Mouse (Mus musculus): ENCODE measurements around the gene Iqsec3. TPM values are rescaled to one million over a fixed set of nuclear protein-coding genes. Genes with fewer than 3 reads are reported as not detected.

Iqsec3 gene
- polyA plus RNA-seq (2015; fragmentation: Nextera tagmentation; extraction: Ambion mirVana): 0.12 and 0.19 TPM in 2 replicates

DNA sequence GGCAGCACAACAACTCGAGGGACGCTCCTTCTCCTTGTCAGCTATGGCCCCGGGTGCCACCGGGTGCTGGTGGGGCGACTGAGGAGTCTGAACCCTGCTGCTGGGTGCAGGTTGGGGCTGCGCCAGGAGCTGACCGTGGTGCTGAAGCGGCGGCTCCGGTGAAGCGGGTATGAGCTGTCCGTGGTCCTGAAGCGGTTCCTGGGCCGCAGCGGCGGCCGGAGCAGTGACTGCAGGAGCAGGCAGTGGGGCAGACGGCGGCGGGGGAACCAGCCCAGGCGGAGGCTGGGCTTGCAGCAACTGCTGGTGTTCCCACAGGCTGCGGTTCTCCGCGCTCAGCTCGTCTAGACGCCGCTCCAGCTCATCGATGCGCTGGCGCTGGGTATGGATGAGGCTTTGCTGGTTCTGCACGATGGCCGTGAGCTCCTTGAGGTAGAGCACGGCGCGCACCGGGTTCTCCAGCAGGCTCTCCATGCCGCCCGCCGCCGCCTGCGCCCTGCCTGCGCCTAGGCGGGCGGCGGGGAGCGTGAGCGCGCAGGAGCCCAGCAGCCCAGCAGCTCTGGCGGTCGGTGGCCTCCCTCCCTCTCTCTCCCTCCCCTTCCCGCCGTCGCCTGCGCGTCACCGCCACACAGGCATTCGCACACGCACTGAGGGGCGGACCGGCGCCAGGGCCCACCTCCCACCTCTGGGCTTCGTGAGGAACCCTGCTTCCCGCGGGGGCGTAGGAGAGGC is at the start of gene Iqsec3:
Gene Iqsec3, minus strand, starts transcription at position 586 of the 729 bp plus-strand sequence.
- H3K27me3 ChIP-seq (ENCODE audit: control insufficient read depth, insufficient read depth, low read length): no peaks in the 10 kb centered on the region
- H3K4me2 ChIP-seq (replicated peaks; ENCODE audit: low read depth): peak within 1 kb of the TSS; percentile 25
- no peak within 1 kb of the TSS for H3K27ac ChIP-seq (replicated peaks)
- no peaks in the 10 kb centered on the region for H3K4me1 ChIP-seq (replicated peaks; ENCODE audit: control insufficient read depth, insufficient read depth)
- TF ChIP-seq CTCF (IDR thresholded peaks at IDR 0.05; ENCODE audit: low read depth) (peak; percentile 37; the same call in 1 of the 2 replicates), EP300 (optimal IDR thresholded peaks at IDR 0.05) (no peak)
- H3K36me3 ChIP-seq (ENCODE audit: control insufficient read depth, insufficient read depth, low read length): no peaks in the 10 kb centered on the region
- H3K9ac ChIP-seq (ENCODE audit: low read length): no peak within 1 kb of the TSS
- DNase-seq (ENCODE audit: low spot score): peak; percentile 93
- H3K4me3 ChIP-seq (ENCODE audit: low read depth, low read length): no peak within 1 kb of the TSS
- no peaks in the 10 kb centered on the region for H3K9me3 ChIP-seq (ENCODE audit: control insufficient read depth, low read length)
- WGBS: under 1% methylated on average over 53 of the region's 65 CpGs
- peak; percentile 90 for ATAC-seq (ENCODE audit: low FRiP score, low TSS enrichment)

DNA sequence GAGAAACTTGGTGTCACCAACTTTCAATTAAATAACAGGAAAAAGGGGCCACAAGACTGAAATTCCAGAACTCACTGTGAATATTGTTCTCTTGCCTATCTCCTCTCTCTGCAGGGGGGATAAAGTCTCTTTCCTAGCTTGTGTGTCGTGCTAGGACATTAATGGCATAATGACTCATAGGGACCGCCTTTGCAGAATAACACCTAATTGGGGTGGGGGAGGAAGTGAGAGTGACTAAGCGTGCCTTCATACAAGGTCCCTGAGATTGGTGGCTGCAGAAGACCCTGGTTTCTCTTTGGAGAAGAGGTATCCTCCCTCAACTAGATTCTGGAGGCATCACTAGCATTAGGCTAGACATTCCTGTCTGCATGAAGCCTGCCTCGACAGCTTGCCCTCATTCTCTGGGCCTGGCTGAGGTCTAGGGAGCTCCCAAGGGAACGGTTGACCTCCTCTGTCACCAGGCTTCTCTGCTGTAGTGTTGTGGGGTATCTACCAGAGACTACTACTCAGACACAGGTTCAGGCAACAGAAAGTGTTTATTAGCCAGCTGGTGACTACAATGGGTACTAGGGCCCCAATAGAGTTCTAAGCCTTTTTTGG is 48.7 kb upstream of the Iqsec3 start:
- H3K4me2 ChIP-seq (replicated peaks; ENCODE audit: low read depth): no peak overlapping the region
- no peaks in the 10 kb centered on the region for H3K9me3 ChIP-seq (ENCODE audit: control insufficient read depth, low read length)
- no peaks in the 10 kb centered on the region for H3K36me3 ChIP-seq (ENCODE audit: control insufficient read depth, insufficient read depth, low read length)
- 76% methylated on average over 5 of the region's 5 CpGs for WGBS
- H3K27me3 ChIP-seq (ENCODE audit: control insufficient read depth, insufficient read depth, low read length): no peaks in the 10 kb centered on the region
- H3K9ac ChIP-seq (ENCODE audit: low read length): no peak overlapping the region
- no peak overlapping the region for H3K27ac ChIP-seq (replicated peaks)
- TF ChIP-seq CTCF (IDR thresholded peaks at IDR 0.05; ENCODE audit: low read depth) (no peak), EP300 (optimal IDR thresholded peaks at IDR 0.05) (no peak)
- DNase-seq (ENCODE audit: low spot score) (no peak), ATAC-seq (ENCODE audit: low FRiP score, low TSS enrichment) (no peak)
- H3K4me1 ChIP-seq (replicated peaks; ENCODE audit: control insufficient read depth, insufficient read depth): no peaks in the 10 kb centered on the region
- H3K4me3 ChIP-seq (ENCODE audit: low read depth, low read length): no peak overlapping the region

DNA sequence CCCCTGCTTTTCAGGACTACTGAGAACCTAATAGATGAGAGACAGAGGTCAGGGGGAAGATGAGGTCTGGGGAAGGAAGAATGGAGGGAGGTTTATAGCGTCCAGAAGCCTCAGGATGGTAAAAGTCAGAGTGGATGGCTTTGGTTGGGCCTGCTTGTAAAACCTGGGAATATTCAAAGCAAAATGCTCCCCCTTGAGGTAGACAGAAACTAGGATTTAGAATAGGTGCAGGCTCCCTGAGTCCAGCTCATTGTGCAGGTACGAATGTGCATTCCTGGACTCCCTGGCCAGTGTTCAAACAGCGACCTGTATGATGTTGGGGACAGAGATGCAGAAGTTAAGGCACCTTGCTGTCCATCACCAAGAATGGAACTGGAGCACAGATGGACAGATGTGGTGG is 47.6 kb upstream of the Iqsec3 start:
- no peak overlapping the region for H3K4me2 ChIP-seq (replicated peaks; ENCODE audit: low read depth)
- no peaks in the 10 kb centered on the region for H3K4me1 ChIP-seq (replicated peaks; ENCODE audit: control insufficient read depth, insufficient read depth)
- H3K9ac ChIP-seq (ENCODE audit: low read length): no peak overlapping the region
- ATAC-seq (ENCODE audit: low FRiP score, low TSS enrichment) (no peak), DNase-seq (ENCODE audit: low spot score) (no peak)
- H3K9me3 ChIP-seq (ENCODE audit: control insufficient read depth, low read length): no peaks in the 10 kb centered on the region
- no peak overlapping the region for H3K27ac ChIP-seq (replicated peaks)
- TF ChIP-seq EP300 (optimal IDR thresholded peaks at IDR 0.05) (no peak), CTCF (IDR thresholded peaks at IDR 0.05; ENCODE audit: low read depth) (no peak)
- H3K27me3 ChIP-seq (ENCODE audit: control insufficient read depth, insufficient read depth, low read length): no peaks in the 10 kb centered on the region
- H3K4me3 ChIP-seq (ENCODE audit: low read depth, low read length): no peak overlapping the region
- no peaks in the 10 kb centered on the region for H3K36me3 ChIP-seq (ENCODE audit: control insufficient read depth, insufficient read depth, low read length)
- 73% methylated on average over 3 of the region's 3 CpGs for WGBS

DNA sequence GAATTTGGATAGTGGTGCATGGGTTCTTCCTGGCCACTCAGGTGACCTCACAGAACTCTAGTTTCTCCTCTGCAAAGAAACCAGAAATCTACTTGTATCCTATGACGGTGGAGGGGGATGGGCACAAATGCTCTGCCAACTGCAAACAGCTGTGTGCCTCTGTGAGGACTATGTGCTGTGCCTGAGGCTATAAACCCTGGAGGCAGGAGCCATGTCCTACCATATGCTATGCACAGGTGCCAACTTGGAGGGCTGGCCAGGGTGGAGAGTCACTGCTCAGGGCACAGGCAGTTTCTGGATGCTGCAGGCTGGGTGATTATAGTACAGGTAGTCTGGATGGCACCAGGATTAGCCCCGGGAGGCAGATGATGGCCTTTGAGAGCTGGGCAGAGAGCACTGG is 46.4 kb upstream of the Iqsec3 start:
- 67% methylated on average over 2 of the region's 2 CpGs for WGBS
- no peak for ATAC-seq (ENCODE audit: low FRiP score, low TSS enrichment)
- H3K27me3 ChIP-seq (ENCODE audit: control insufficient read depth, insufficient read depth, low read length): no peaks in the 10 kb centered on the region
- H3K4me1 ChIP-seq (replicated peaks; ENCODE audit: control insufficient read depth, insufficient read depth): no peaks in the 10 kb centered on the region
- no peaks in the 10 kb centered on the region for H3K36me3 ChIP-seq (ENCODE audit: control insufficient read depth, insufficient read depth, low read length)
- no peak for TF ChIP-seq CTCF (IDR thresholded peaks at IDR 0.05; ENCODE audit: low read depth)
- TF ChIP-seq EP300 (optimal IDR thresholded peaks at IDR 0.05): no peak
- no peaks in the 10 kb centered on the region for H3K9me3 ChIP-seq (ENCODE audit: control insufficient read depth, low read length)
- no peak overlapping the region for H3K9ac ChIP-seq (ENCODE audit: low read length)
- H3K4me2 ChIP-seq (replicated peaks; ENCODE audit: low read depth): no peak overlapping the region
- no peak for DNase-seq (ENCODE audit: low spot score)
- H3K4me3 ChIP-seq (ENCODE audit: low read depth, low read length): no peak overlapping the region
- no peak overlapping the region for H3K27ac ChIP-seq (replicated peaks)

DNA sequence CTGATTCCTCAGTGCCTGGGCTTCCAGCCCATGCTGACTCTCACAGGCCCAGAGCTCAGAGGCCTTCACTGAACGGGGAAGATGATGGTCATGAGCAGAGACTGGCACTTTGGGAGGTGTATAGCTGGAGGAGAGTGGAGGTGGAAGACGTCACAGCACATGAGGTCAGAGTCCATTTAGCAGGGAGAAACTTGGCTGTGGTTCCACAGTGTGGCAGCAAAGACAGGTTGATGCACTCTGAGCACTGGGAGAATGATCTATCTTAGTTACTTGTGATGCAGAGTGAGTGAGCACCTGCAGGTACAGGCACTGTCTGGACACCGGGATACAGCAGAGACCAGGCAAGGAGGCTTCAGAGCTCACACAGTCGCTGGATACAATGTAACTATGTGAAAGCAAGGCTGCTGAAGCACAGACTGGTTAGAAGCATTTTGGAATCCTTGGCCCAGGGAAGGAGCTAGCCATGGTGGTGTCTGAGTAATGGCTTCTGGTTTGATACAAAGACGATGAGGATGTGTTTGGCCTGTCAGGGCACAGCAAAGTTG is 45.9 kb upstream of the Iqsec3 start:
- Histone ChIP-seq H3K4me2 (replicated peaks; ENCODE audit: low read depth) (no peak overlapping the region), H3K4me1 (replicated peaks; ENCODE audit: control insufficient read depth, insufficient read depth) (no peaks in the 10 kb centered on the region), H3K9me3 (ENCODE audit: control insufficient read depth, low read length) (no peaks in the 10 kb centered on the region), H3K4me3 (ENCODE audit: low read depth, low read length) (no peak overlapping the region), H3K27me3 (ENCODE audit: control insufficient read depth, insufficient read depth, low read length) (no peaks in the 10 kb centered on the region), H3K27ac (replicated peaks) (no peak overlapping the region), H3K36me3 (ENCODE audit: control insufficient read depth, insufficient read depth, low read length) (no peaks in the 10 kb centered on the region), H3K9ac (ENCODE audit: low read length) (no peak overlapping the region)
- DNase-seq (ENCODE audit: low spot score) (no peak), ATAC-seq (ENCODE audit: low FRiP score, low TSS enrichment) (no peak)
- TF ChIP-seq EP300 (optimal IDR thresholded peaks at IDR 0.05): no peak
- TF ChIP-seq CTCF (IDR thresholded peaks at IDR 0.05; ENCODE audit: low read depth): no peak
- WGBS: 72% methylated on average over 5 of the region's 5 CpGs

GRCm38 (mm10) chr6:121517726-121518125 is 44.2 kb upstream of the Iqsec3 start:
- H3K4me1 ChIP-seq (replicated peaks; ENCODE audit: control insufficient read depth, insufficient read depth): no peaks in the 10 kb centered on the region
- DNase-seq (ENCODE audit: low spot score) (no peak), ATAC-seq (ENCODE audit: low FRiP score, low TSS enrichment) (no peak)
- no peak overlapping the region for H3K9ac ChIP-seq (ENCODE audit: low read length)
- H3K27me3 ChIP-seq (ENCODE audit: control insufficient read depth, insufficient read depth, low read length): no peaks in the 10 kb centered on the region
- H3K4me2 ChIP-seq (replicated peaks; ENCODE audit: low read depth): no peak overlapping the region
- H3K27ac ChIP-seq (replicated peaks): no peak overlapping the region
- 81% methylated on average over 6 of the region's 6 CpGs for WGBS
- H3K36me3 ChIP-seq (ENCODE audit: control insufficient read depth, insufficient read depth, low read length): no peaks in the 10 kb centered on the region
- no peak overlapping the region for H3K4me3 ChIP-seq (ENCODE audit: low read depth, low read length)
- no peak for TF ChIP-seq CTCF (IDR thresholded peaks at IDR 0.05; ENCODE audit: low read depth)
- TF ChIP-seq EP300 (optimal IDR thresholded peaks at IDR 0.05): no peak
- no peaks in the 10 kb centered on the region for H3K9me3 ChIP-seq (ENCODE audit: control insufficient read depth, low read length)

All from stomach, postnatal 0 days (tissue).